Mouse (Mus musculus) liver, postnatal 0 days (tissue): Measurements from ENCODE around the gene Fgf11.

ENCODE experiments used
- CTCF ChIP-seq: sonication (generic); IDR thresholded peaks from 2 replicates; pipeline ENCODE4 v1.5.1; 2016; ENCODE audit warnings: antibody characterized with exemption, low read depth
- EP300 ChIP-seq: IDR thresholded peaks from 2 replicates; pipeline ENCODE4 v1.6.1; 2016; ENCODE audit warnings: antibody characterized with exemption, low read depth, mild to moderate bottlenecking

GRCm38 (mm10) chr11:69837604-69837951 lies 35.9 kb upstream of the Fgf11 start, which contains the start of gene Nlgn2:
- TF ChIP-seq CTCF: peak; percentile 22; the same call in 1 of the 2 replicates
- TF ChIP-seq EP300: no peak
